Mouse (Mus musculus): ENCODE results near the gene Gm11084.

- TF ChIP-seq CTCF (IDR thresholded peaks at IDR 0.05; ENCODE audit: borderline replicate concordance, control insufficient read depth, extremely low read depth, insufficient read depth, low read length, poor library complexity) (no peak), POLR2A (IDR thresholded peaks at IDR 0.05; ENCODE audit: control insufficient read depth, extremely low read depth, insufficient read depth, low read length, poor library complexity) (no peak)
Measured at GRCm38 (mm10) chr2:72981075-72981420, 5.5 kb downstream of the Gm11084 start.

All from thymus, adult 2 months (tissue).